Mouse (Mus musculus): Measurements from ENCODE around the gene Dlg2. TPM values are rescaled to one million over a fixed set of nuclear protein-coding genes. Genes with fewer than 3 reads are reported as not detected.

The Dlg2 gene
- polyA plus RNA-seq, 1 experiment = 4.1 TPM

DNA sequence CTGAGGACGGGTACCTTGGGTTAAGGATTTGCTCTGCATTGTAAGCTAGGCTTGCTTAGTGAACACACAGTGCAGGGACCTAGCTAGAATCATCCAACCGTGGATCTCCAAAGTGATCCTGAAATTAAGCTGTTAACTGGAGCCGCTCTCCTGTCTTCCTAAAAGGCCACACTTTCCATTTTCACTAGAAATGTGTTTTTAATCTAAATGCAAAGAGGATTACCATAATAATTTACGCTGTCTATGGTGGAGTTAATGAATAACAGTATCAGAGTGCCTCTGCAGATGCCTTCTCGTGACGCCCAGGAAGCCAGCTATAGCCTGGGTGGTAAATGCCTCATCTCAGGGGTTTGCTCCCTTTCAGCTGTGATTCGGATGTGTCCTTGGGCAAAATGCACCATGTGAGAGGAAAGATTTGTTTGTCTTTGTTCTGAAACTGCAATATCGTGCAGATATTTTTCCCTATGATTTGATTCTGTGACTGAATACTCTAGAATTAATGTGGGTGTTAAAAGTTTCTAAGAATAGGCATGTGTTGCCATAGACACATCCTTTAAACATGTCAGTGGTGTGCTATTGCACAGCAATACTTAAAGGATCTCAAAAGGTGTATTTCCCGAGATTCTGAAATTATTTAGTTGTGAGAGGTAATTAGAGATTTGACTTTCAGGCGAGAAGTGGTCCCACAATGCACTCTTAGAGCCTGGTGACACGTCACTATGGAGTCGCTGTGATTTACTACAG lies 587.0 kb downstream of the Dlg2 start:
- Histone ChIP-seq H3K36me3 (replicated peaks; ENCODE audit: low read length) (no peaks in the 10 kb centered on the region), H3K9me3 (no peaks in the 10 kb centered on the region), H3K27me3 (replicated peaks) (no peaks in the 10 kb centered on the region), H3K4me3 (replicated peaks) (no peak overlapping the region), H3K4me1 (no peaks in the 10 kb centered on the region)
- TF ChIP-seq FLI1 (IDR thresholded peaks at IDR 0.05; ENCODE audit: low read length) (no peak), GATA1 (IDR thresholded peaks at IDR 0.05; ENCODE audit: borderline replicate concordance, low read length) (no peak)

DNA sequence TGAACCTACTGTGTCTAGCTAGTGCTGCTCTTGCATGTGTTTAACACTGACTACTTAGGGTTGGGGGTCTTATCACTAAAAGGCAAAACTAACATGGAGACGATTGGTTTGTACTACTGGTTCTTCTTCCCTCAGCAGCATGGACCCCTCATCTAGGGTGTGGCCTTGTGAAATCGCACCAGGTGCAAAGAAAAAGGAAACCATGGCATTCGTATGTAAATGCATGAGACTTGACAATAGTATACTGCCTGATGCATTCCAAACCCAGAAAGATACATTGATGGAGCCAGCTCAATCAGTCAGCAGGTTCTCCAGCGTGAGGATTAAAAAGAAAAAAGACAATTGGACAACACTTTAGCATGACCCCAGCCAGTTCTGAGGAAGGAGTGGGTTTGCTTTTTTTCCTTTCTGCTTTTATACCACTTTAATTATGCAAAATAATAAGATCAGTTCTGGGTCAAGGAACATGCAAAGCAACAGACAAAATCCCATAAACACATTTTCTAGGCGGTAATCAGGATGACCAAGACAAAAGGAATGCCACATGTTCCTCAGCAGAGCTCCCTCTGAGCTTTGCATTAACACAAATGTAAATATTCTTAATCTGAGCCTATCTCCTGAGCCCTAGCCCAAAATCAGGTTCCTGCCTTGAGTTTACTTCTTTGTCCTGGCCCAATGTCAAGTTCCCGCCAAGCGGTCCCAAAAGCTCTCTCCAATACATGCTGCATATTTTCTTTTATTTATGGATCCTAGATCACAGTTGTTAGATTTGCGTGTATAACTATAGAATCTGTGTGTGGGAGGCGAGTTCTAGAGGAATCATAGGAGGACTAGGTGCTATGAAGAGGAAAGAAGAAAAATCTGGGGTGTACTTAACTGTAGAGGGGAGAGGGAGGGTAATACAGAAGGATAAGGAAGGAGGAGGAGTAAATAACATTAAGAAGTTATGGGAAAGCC lies 595.6 kb downstream of the Dlg2 start:
- H3K4me1 ChIP-seq = no peaks in the 10 kb centered on the region
- TF ChIP-seq GATA1 (IDR thresholded peaks at IDR 0.05; ENCODE audit: borderline replicate concordance, low read length) (no peak), FLI1 (IDR thresholded peaks at IDR 0.05; ENCODE audit: low read length) (no peak)
- H3K4me3 ChIP-seq (replicated peaks) = no peak overlapping the region
- H3K9me3 ChIP-seq = no peaks in the 10 kb centered on the region
- no peaks in the 10 kb centered on the region for H3K27me3 ChIP-seq (replicated peaks)
- H3K36me3 ChIP-seq (replicated peaks; ENCODE audit: low read length) = no peaks in the 10 kb centered on the region

DNA sequence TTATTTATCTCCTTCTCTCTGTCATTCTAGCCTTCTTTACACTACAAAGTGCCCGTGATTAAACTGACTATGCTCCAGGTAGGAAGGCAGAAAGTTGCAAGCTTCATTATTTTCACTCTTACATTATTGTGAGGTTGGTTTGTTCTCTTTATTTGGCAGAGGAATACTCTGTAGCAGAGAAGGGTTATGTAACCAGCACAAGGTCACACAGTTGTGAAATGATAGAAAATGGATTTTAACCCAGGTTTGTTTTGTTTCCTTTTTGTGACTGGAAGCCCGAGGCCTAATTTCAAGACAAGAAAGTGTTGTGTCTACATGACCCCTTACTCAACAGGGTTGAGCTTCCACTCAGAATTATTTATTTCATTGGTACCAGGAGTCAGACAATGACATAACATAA lies 609.6 kb downstream of the Dlg2 start:
- H3K27me3 ChIP-seq (replicated peaks) = peaks cover 8% of the 10 kb centered on the region
- H3K36me3 ChIP-seq (replicated peaks; ENCODE audit: low read length) = no peaks in the 10 kb centered on the region
- H3K4me1 ChIP-seq = peaks cover 4% of the 10 kb centered on the region; the same call in 1 of the 2 replicates
- no peak for TF ChIP-seq FLI1 (IDR thresholded peaks at IDR 0.05; ENCODE audit: low read length)
- no peak for TF ChIP-seq GATA1 (IDR thresholded peaks at IDR 0.05; ENCODE audit: borderline replicate concordance, low read length)
- H3K9me3 ChIP-seq = no peaks in the 10 kb centered on the region
- H3K4me3 ChIP-seq (replicated peaks) = no peak overlapping the region

DNA sequence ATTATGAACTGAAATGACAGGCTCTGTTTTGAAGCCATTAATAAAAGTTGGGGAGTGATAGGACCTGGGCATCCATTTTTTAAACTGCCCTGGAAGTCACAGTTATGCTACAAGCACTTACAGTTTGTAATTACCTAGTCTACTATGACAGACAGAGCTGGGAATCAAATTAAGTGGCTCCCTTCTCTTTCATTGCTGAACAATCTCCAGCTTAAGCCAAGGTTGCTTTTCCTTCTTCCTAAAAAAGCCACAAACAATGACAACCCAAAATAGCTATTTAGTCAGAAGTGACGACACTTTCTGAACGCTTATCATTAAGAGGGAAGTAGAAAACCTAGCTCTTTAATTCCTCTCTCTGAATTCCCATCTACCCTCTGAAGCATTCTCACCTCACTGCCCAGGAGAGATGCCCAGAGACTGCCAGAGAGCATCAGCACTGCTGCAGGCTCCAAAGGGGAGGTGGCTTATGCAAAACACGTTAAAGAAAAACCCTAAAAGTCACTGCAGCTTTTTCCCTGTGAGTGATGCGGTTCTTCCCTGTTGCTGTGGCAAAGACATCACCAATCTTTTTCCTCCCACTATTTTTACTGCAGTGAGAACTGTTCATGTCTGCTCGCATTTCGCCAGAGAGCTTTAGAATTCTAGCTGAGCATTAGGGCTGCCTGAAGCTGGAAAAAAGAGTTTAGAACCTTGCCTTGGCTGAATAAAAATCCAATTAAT lies 612.9 kb downstream of the Dlg2 start:
- Histone ChIP-seq H3K9me3 (no peaks in the 10 kb centered on the region), H3K4me3 (replicated peaks) (no peak overlapping the region), H3K27me3 (replicated peaks) (peaks cover 13% of the 10 kb centered on the region), H3K36me3 (replicated peaks; ENCODE audit: low read length) (no peaks in the 10 kb centered on the region), H3K4me1 (peaks cover 9% of the 10 kb centered on the region; the same call in 1 of the 2 replicates)
- TF ChIP-seq FLI1 (IDR thresholded peaks at IDR 0.05; ENCODE audit: low read length) = no peak
- TF ChIP-seq GATA1 (IDR thresholded peaks at IDR 0.05; ENCODE audit: borderline replicate concordance, low read length) = no peak

DNA sequence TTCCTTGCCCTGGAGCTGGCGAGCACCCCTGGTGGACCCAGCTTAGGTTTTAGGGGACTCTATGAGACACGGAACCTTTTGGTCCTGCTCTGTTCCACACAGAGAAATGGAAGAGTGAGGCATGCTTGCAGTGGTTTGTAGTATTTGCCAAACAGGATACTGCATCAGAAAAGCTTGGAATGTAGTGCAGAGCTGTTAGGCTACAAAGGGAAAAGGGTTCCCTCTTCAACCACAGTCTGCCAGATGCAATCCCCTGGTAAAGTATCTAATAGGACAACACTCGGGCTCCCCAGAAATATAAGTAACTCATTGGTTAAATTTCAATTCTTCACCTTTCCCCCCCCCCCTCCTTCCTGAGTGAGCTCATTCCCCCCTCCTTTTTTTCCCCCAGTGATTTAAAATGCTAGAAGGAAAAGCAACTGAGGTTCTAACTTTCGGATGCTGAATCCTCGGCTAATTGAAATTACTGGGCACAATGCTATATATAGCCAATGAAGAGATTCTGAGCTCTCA lies 613.9 kb downstream of the Dlg2 start:
- Histone ChIP-seq H3K27me3 (replicated peaks) (peaks cover 13% of the 10 kb centered on the region), H3K4me1 (peaks cover 9% of the 10 kb centered on the region; the same call in 1 of the 2 replicates), H3K9me3 (no peaks in the 10 kb centered on the region), H3K4me3 (replicated peaks) (no peak overlapping the region), H3K36me3 (replicated peaks; ENCODE audit: low read length) (no peaks in the 10 kb centered on the region)
- TF ChIP-seq FLI1 (IDR thresholded peaks at IDR 0.05; ENCODE audit: low read length) = no peak
- TF ChIP-seq GATA1 (IDR thresholded peaks at IDR 0.05; ENCODE audit: borderline replicate concordance, low read length) = no peak

DNA sequence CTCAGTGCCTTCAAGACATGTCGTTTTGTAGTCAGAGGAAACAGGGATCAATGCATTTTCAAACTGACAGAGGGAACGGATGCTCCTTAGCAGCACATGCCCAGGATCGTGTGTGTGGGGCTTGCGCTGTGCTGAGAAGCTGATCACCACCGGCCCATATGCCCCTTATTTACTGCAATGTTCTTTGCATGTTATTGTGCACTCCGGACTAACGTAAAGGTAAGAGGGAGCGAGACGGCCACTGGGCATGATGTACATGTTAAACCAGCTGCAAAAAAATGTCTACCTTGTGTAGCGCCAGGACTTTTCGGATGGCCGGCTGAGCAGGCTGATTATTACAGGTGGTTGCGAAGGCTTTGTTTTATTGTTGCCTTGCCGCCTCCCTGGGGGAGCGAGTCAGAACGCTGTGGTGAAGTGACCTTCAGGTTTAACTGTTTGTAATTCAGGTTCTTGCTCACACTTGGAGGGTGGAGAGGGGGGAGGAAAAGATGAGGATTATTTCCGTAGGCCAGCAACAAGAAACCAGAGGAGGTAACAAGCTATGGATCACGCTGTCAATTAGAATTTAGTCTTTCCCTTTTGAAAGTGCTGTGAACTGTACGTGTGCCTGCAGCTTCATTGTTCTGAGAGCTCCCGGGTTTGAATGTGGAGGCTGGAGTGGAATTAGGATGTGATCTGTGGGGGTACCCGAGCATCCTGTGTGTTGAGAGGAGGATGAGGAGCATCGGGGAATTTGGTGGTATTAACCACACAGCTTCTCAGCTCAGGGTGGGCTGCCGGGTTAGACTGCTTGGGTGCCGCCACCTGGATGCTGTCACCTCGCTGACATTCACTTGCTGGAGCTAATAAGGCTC lies 614.6 kb downstream of the Dlg2 start:
- TF ChIP-seq GATA1 (IDR thresholded peaks at IDR 0.05; ENCODE audit: borderline replicate concordance, low read length) (no peak), FLI1 (IDR thresholded peaks at IDR 0.05; ENCODE audit: low read length) (no peak)
- Histone ChIP-seq H3K4me3 (replicated peaks) (peak overlapping the region; percentile 77), H3K36me3 (replicated peaks; ENCODE audit: low read length) (no peaks in the 10 kb centered on the region), H3K27me3 (replicated peaks) (peaks cover 13% of the 10 kb centered on the region), H3K9me3 (no peaks in the 10 kb centered on the region), H3K4me1 (peaks cover 9% of the 10 kb centered on the region; the same call in 1 of the 2 replicates)

DNA sequence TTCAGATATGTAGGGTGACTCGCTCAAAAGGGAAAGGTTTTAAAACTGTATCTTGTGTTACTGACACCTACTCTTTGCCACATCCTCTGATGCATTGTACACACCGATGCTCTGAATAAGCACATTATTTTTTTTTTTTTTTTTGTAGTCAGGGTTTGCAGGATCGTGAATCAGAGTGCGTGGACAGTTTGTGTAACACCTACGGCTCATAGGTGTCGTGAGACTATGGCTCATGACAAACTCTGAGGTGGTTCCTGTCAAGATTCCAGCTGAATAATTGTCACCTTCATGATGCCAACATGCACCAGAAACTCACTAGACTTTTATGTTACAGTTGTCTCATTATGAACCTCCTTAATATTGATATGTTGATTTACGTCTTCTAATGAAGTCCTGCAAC lies 620.0 kb downstream of the Dlg2 start:
- Histone ChIP-seq H3K36me3 (replicated peaks; ENCODE audit: low read length) (no peaks in the 10 kb centered on the region), H3K4me1 (peaks cover under 1% of the 10 kb centered on the region; the same call in 1 of the 2 replicates), H3K9me3 (no peaks in the 10 kb centered on the region), H3K27me3 (replicated peaks) (peaks cover under 1% of the 10 kb centered on the region), H3K4me3 (replicated peaks) (no peak overlapping the region)
- TF ChIP-seq GATA1 (IDR thresholded peaks at IDR 0.05; ENCODE audit: borderline replicate concordance, low read length) (no peak), FLI1 (IDR thresholded peaks at IDR 0.05; ENCODE audit: low read length) (no peak)

DNA sequence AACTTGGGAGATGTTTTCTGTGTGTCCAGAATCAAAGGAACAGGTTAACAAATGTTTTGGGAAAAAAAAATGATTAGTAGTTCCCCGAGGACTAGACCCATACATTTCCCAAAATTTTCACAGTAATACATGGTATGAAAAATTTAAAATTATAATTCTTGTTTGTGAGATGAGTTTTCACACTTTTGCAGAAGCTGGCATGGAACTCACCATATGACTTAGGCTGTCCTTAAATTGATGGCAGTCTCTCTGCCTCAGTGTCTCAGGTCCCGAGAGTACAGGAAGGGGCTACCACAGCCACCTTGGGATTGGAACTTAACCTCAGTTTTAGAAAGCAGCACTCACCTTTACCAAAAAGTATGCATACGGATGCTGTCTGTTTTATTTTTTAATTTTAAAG lies 622.0 kb downstream of the Dlg2 start:
- no peaks in the 10 kb centered on the region for H3K36me3 ChIP-seq (replicated peaks; ENCODE audit: low read length)
- no peak overlapping the region for H3K4me3 ChIP-seq (replicated peaks)
- H3K4me1 ChIP-seq = no peaks in the 10 kb centered on the region
- H3K27me3 ChIP-seq (replicated peaks) = no peaks in the 10 kb centered on the region
- TF ChIP-seq FLI1 (IDR thresholded peaks at IDR 0.05; ENCODE audit: low read length) (no peak), GATA1 (IDR thresholded peaks at IDR 0.05; ENCODE audit: borderline replicate concordance, low read length) (no peak)
- H3K9me3 ChIP-seq = no peaks in the 10 kb centered on the region
